Mouse (Mus musculus) forebrain, postnatal 0 days (tissue): ENCODE measurements around the gene Gm14399. TPM values are rescaled to one million over a fixed set of nuclear protein-coding genes. Genes with fewer than 3 reads are reported as not detected.
A peak's percentile ranks its signal among the peaks of the same experiment; 100 is the strongest.
"Not testable (repeated sequence)": the region's sequence is repeated elsewhere in the genome, so short reads cannot be mapped to it uniquely, and the experiment has no call there.

Experiments
- ATAC-seq: fragments of 200-750 bp; cut with Nextera tagmentation; 2 replicates; pipeline ENCODE4 v1.8.0; 2017; ENCODE audit warnings: mild to moderate bottlenecking, moderate library complexity
- DNase-seq: peaks from one replicate; pipeline ENCODE4 v3.0.0-alpha.2; 2015
- H3K27ac ChIP-seq: fragments of 300-500 bp; sonication (generic); 2 replicates; pipeline ENCODE4 v1.5.1; 2014; ENCODE audit warnings: low read depth, mild to moderate bottlenecking, antibody characterized with exemption, low read length, moderate library complexity, mixed read lengths
- H3K27me3 ChIP-seq: fragments of 300-500 bp; sonication (generic); 2 replicates; pipeline ENCODE4 v1.6.1; 2014; ENCODE audit warnings: mild to moderate bottlenecking, low read length, mixed read lengths; ENCODE audit not compliant: insufficient read depth
- H3K36me3 ChIP-seq: fragments of 300-500 bp; sonication (generic); 2 replicates; pipeline ENCODE4 v1.6.1; 2014; ENCODE audit warnings: mild to moderate bottlenecking, moderate library complexity; ENCODE audit not compliant: insufficient read depth
- H3K4me1 ChIP-seq: fragments of 300-500 bp; sonication (generic); 2 replicates; pipeline ENCODE4 v1.6.1; 2014; ENCODE audit warnings: antibody characterized with exemption; ENCODE audit not compliant: insufficient read depth
- H3K4me2 ChIP-seq: fragments of 300-500 bp; sonication (generic); 2 replicates; pipeline ENCODE4 v1.6.1; 2014; ENCODE audit warnings: low read depth, mild to moderate bottlenecking, moderate library complexity
- H3K4me3 ChIP-seq: fragments of 300-500 bp; sonication (generic); 2 replicates; pipeline ENCODE4 v1.5.1; 2014; ENCODE audit warnings: low read depth, low read length, mixed read lengths
- H3K9ac ChIP-seq: fragments of 300-500 bp; sonication (generic); 2 replicates; pipeline ENCODE4 v1.6.1; 2014; ENCODE audit warnings: mild to moderate bottlenecking
- H3K9me3 ChIP-seq: fragments of 300-500 bp; sonication (generic); 2 replicates; pipeline ENCODE4 v1.6.1; 2016; ENCODE audit warnings: low read length
- CTCF ChIP-seq: sonication (generic); IDR thresholded peaks from 2 replicates; pipeline ENCODE4 v1.5.1; 2016; ENCODE audit warnings: antibody characterized with exemption, control low read depth, low read depth
- WGBS: fragments of 180-500 bp; shearing (Covaris S2); extraction: QIAGEN DNeasy Blood & Tissue Kit; methylation state at CpG from one replicate; pipeline ENCODE4 v1.1.7; 2014; 5-methylcytosine and 5-hydroxymethylcytosine counted together
- polyA plus RNA-seq: library from polyadenylated mRNA; unstranded; fragments of >200 nt; fragmentation: Nextera tagmentation; extraction: Ambion mirVana; gene quantifications from 2 replicates; pipeline ENCODE4 v1.2.1, GENCODE M21; 2015
- total RNA-seq: library from RNA; depleted of rRNA; stranded (reverse); fragments of >200 nt; gene quantifications from 2 replicates; pipeline ENCODE4 v1.2.3, GENCODE M21; 2014; rRNA removed

Gene Gm14399
- total and polyA plus RNA-seq, 2 experiments from 2014 or later: 4.0 to 15.5 TPM

GRCm38 (mm10) chr2:175158642-175159041, 16.8 kb upstream of the Gm14399 start:
- Histone ChIP-seq H3K4me3 (no peak overlapping the region), H3K4me2 (no peak overlapping the region), H3K27me3 (no peaks in the 10 kb centered on the region), H3K4me1 (no peaks in the 10 kb centered on the region), H3K36me3 (no peaks in the 10 kb centered on the region), H3K27ac (no peak overlapping the region), H3K9me3 (no peaks in the 10 kb centered on the region), H3K9ac (no peak overlapping the region)
- ATAC-seq (no peak), DNase-seq (no peak)
- no peak for TF ChIP-seq CTCF
- WGBS: 86% methylated on average over 3 of the region's 3 CpGs

- H3K9ac ChIP-seq: no peak overlapping the region
- WGBS: 91% methylated on average over 13 of the region's 13 CpGs
- no peaks in the 10 kb centered on the region for H3K4me1 ChIP-seq
- H3K4me3 ChIP-seq: no peak overlapping the region
- no peak overlapping the region for H3K4me2 ChIP-seq
- DNase-seq (no peak), ATAC-seq (no peak)
- no peak overlapping the region for H3K27ac ChIP-seq
- no peaks in the 10 kb centered on the region for H3K9me3 ChIP-seq
- TF ChIP-seq CTCF: no peak
- H3K27me3 ChIP-seq: no peaks in the 10 kb centered on the region
- no peaks in the 10 kb centered on the region for H3K36me3 ChIP-seq
Observed at GRCm38 (mm10) chr2:175156696-175157095, 14.9 kb upstream of the Gm14399 start.

GRCm38 (mm10) chr2:175141118-175141992, 457 bp downstream of the Gm14399 start:
- WGBS: 5% methylated on average over 25 of the region's 25 CpGs
- peak; percentile 0 for DNase-seq

GRCm38 (mm10) chr2:175140624-175141023, 1.2 kb downstream of the Gm14399 start:
- not testable (repeated sequence) for H3K4me3 ChIP-seq, H3K27ac ChIP-seq, H3K9me3 ChIP-seq, H3K9ac ChIP-seq, H3K36me3 ChIP-seq, DNase-seq, ATAC-seq, H3K4me1 ChIP-seq, H3K4me2 ChIP-seq, H3K27me3 ChIP-seq

More at GRCm38 (mm10) chr2:175141118-175141992, 457 bp downstream of the Gm14399 start:
- ATAC-seq, H3K9me3 ChIP-seq, H3K36me3 ChIP-seq, H3K27ac ChIP-seq, H3K27me3 ChIP-seq, H3K4me1 ChIP-seq: not testable (repeated sequence)
- Histone ChIP-seq H3K4me2 (peak overlapping the region; percentile 44), H3K9ac (peak overlapping the region; percentile 44), H3K4me3 (peak overlapping the region; percentile 31)

Other genes with a start within 250 kb of the Gm14399 start
- 0.14 TPM in 1 of 2 replicates, not detected in the other for gene Gm14444, start 131.8 kb downstream of the Gm14399 start, total RNA-seq
- 0.16 TPM in 1 of 2 replicates, not detected in the other for gene Gm14444, start 131.8 kb downstream of the Gm14399 start, polyA plus RNA-seq
- gene Gm14393, start 74.2 kb downstream of the Gm14399 start, total RNA-seq: 1.00 TPM in 1 of 2 replicates, not detected in the other
- 0.78 and 0.96 TPM in 2 replicates for gene Gm14393, start 74.2 kb downstream of the Gm14399 start, polyA plus RNA-seq
- gene Gm14443, start 33.9 kb upstream of the Gm14399 start, total RNA-seq: 1.7 and 2.6 TPM in 2 replicates
- gene Gm14443, start 33.9 kb upstream of the Gm14399 start, polyA plus RNA-seq: 0.62 and 0.65 TPM in 2 replicates
- 18.0 and 22.0 TPM in 2 replicates for gene Gm14391, start 64.9 kb upstream of the Gm14399 start, total RNA-seq
- 7.4 and 10.5 TPM in 2 replicates for gene Gm14391, start 64.9 kb upstream of the Gm14399 start, polyA plus RNA-seq
- not detected in 2 replicates for gene Gm14440, start 133.1 kb upstream of the Gm14399 start, total RNA-seq
- gene Gm14440, start 133.1 kb upstream of the Gm14399 start, polyA plus RNA-seq: not detected in 2 replicates
- gene Gm4631, start 196.2 kb upstream of the Gm14399 start, total RNA-seq: 14.5 and 18.9 TPM in 2 replicates
- 4.7 and 7.8 TPM in 2 replicates for gene Gm4631, start 196.2 kb upstream of the Gm14399 start, polyA plus RNA-seq
- gene Zfp968, start 230.4 kb upstream of the Gm14399 start, total RNA-seq: 5.9 and 6.6 TPM in 2 replicates
- 3.8 and 5.7 TPM in 2 replicates for gene Zfp968, start 230.4 kb upstream of the Gm14399 start, polyA plus RNA-seq